Mouse (Mus musculus): ENCODE measurements around the gene Mlf1. TPM values are rescaled to one million over a fixed set of nuclear protein-coding genes. Genes with fewer than 3 reads are reported as not detected.

The Mlf1 gene
- total and polyA plus RNA-seq, 2 experiments from 2014 or later: 5.5 to 30.2 TPM

DNA sequence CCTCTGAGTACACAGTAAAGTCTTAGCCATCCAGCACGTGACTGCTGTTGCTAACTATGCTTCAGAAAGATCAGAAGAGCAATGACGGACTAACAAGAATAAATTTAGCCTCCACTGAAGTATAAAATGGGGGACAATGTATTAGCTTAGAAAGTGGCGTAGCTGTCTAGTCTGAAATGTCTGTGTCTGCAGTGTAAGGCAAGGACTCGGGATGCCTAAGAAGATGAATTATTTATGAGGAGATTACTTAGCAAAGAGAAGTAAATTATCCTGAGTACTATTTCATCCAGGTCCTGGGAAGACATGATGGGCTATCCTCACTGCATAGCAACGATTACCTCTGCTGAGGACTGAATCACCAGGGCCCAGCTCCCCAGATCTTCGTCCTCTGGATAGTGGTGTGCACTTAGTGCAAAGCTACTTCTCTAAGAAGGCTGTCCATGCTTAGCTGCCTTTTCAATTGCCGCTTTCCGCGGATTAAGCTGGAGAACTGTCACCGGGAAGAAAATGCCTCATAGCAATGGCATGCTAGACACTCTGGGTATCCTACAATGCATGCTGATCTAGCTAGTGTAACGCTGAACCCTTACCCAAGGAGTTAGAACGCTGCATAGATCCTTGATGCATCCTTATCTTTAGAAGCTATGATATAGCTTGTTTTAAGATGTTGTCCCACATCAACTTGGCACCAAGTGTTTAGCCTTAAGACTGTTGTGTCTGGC lies 22.3 kb upstream of the Mlf1 start:
- no peak for DNase-seq (ENCODE audit: low spot score)
- H3K9me3 ChIP-seq (ENCODE audit: low read length): no peaks in the 10 kb centered on the region
- WGBS: 69% methylated on average over 12 of the region's 12 CpGs

DNA sequence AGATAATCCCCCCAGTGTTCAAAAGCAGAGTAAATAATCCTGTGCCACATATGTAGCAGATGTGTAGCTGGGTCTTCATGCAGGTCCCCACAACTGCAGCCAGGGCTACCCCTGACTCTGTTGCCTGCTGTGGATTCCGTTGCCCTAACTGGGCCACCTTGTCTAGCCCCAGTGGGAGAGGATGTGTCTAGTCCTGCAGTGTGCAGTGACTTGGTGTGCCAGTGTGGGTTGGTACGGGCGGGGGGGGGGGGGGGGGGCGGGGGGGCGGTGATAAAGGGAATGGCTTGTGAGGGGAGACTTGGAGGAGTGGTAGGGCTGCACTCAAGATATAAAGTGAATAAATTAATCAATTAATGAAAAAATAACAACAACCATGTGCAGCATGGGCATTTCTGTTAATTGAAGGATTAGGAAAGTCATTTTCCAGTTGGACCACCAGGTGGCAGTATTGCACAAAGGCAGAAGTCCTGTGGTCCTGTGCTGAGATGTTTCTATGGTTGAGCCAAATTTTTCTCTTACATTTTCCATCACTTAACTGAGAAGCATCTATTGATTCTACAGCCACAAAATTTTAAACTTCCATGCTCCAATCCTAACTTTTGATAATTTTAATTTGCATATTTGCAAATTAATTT lies 21.7 kb upstream of the Mlf1 start:
- ATAC-seq: peak; percentile 76
- 14% methylated on average over 2 of the region's 5 CpGs for WGBS
- Histone ChIP-seq H3K4me1 (ENCODE audit: insufficient read depth, low read length) (no peaks in the 10 kb centered on the region), H3K4me2 (ENCODE audit: low read depth, low read length) (no peak overlapping the region), H3K9ac (replicated peaks; ENCODE audit: low read length) (no peak overlapping the region), H3K27me3 (ENCODE audit: insufficient read depth, low read length) (no peaks in the 10 kb centered on the region), H3K36me3 (ENCODE audit: insufficient read depth, low read length) (no peaks in the 10 kb centered on the region), H3K4me3 (ENCODE audit: low read length) (no peak overlapping the region), H3K9me3 (ENCODE audit: low read length) (no peaks in the 10 kb centered on the region), H3K27ac (no peak overlapping the region)
- DNase-seq (ENCODE audit: low spot score): peak; percentile 79
- peak; percentile 87 for TF ChIP-seq CTCF (IDR thresholded peaks at IDR 0.05; ENCODE audit: low read depth)

More for the DNA sequence above, 22.3 kb upstream of the Mlf1 start:
- H3K4me2 ChIP-seq (ENCODE audit: low read depth, low read length): no peak overlapping the region
- no peaks in the 10 kb centered on the region for H3K27me3 ChIP-seq (ENCODE audit: insufficient read depth, low read length)
- no peak overlapping the region for H3K9ac ChIP-seq (replicated peaks; ENCODE audit: low read length)
- no peaks in the 10 kb centered on the region for H3K36me3 ChIP-seq (ENCODE audit: insufficient read depth, low read length)
- no peaks in the 10 kb centered on the region for H3K4me1 ChIP-seq (ENCODE audit: insufficient read depth, low read length)
- no peak for TF ChIP-seq CTCF (IDR thresholded peaks at IDR 0.05; ENCODE audit: low read depth)
- no peak overlapping the region for H3K27ac ChIP-seq
- ATAC-seq: no peak
- no peak overlapping the region for H3K4me3 ChIP-seq (ENCODE audit: low read length)

DNA sequence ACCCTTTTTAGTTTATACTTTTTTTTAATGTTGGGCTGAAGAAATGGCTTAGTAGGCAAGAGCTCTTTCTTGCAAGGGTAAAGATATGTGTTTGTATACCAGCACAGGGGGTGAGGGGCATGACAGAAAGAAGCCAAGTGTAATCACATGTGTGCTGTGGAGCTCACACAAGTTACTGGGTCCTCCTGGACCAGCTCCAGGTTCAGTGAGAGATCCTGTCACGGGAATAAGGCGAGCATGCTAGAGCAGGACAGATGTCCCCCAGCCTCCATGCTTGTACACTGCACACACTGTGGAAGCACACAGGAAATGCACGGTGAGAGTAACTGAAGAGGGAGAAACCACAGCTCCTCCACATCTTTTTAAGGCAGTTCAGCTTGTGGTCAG lies 21.1 kb upstream of the Mlf1 start:
- DNase-seq (ENCODE audit: low spot score): no peak
- no peak overlapping the region for H3K4me3 ChIP-seq (ENCODE audit: low read length)
- H3K4me1 ChIP-seq (ENCODE audit: insufficient read depth, low read length): no peaks in the 10 kb centered on the region
- H3K27me3 ChIP-seq (ENCODE audit: insufficient read depth, low read length): no peaks in the 10 kb centered on the region
- no peak overlapping the region for H3K9ac ChIP-seq (replicated peaks; ENCODE audit: low read length)
- no peak for TF ChIP-seq CTCF (IDR thresholded peaks at IDR 0.05; ENCODE audit: low read depth)
- no peaks in the 10 kb centered on the region for H3K36me3 ChIP-seq (ENCODE audit: insufficient read depth, low read length)
- no peak overlapping the region for H3K27ac ChIP-seq
- ATAC-seq: peak; percentile 54
- no peaks in the 10 kb centered on the region for H3K9me3 ChIP-seq (ENCODE audit: low read length)
- H3K4me2 ChIP-seq (ENCODE audit: low read depth, low read length): no peak overlapping the region
- WGBS: 70% methylated on average over 3 of the region's 3 CpGs

DNA sequence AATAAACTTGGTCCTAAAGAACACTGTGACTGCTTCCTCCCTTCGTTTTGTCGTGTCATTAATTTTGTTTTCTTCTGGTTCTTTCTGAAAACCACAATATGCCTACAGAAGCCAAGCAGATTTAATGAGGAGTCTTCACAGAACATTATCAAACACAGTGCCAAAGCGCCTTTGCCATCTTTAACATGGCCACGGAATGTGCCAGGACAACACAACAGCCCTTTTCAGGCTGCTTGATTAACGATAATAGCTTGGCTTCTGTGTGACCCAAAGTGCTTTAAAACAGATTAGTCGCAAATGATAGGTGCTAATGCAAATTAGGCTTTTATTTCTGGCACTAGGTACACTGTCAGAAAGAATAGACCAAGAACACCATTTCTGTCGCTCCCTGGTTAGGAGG lies 15.5 kb upstream of the Mlf1 start:
- DNase-seq (ENCODE audit: low spot score): no peak
- Histone ChIP-seq H3K4me3 (ENCODE audit: low read length) (no peak overlapping the region), H3K27ac (no peak overlapping the region)

DNA sequence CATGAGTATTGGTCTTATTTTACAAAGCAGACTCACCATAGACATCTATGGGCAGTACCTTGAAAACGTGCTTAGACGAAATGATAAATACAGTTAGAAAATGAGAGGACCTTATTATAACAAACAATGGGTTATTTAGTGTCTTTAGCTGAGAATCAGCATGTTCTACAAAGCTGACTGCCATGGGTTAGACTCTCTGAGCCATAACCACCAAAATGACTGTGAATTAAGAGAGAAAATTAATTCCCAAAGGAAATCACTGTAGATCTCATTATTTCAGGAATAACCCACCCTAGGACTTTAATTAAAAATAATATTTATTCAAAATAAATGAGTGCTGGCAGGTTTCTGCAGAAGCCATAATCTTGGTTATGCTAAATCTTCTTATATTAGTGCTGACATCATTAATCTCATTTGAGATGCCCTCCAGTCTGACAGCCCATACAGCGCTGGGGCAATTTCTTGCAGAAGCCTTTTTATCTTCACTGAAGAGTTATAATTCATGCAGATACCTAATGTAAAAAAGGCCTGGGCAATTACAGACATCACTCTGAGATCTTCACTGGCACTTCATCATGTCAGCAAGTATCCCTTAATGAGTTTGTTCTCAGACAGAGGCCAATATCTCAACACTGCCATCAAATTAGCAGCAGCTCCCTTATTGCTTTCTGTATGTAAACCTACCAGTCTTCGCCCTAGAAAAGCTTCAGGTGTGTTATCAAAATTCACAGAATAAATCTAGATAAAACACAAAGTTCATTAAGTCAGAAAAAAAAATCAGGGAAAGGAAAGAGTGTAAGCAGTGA lies 7.6 kb upstream of the Mlf1 start:
- H3K9me3 ChIP-seq (ENCODE audit: low read length): no peaks in the 10 kb centered on the region
- no peaks in the 10 kb centered on the region for H3K4me1 ChIP-seq (ENCODE audit: insufficient read depth, low read length)
- no peak overlapping the region for H3K4me3 ChIP-seq (ENCODE audit: low read length)
- no peaks in the 10 kb centered on the region for H3K36me3 ChIP-seq (ENCODE audit: insufficient read depth, low read length)
- DNase-seq (ENCODE audit: low spot score) (peak; percentile 14), ATAC-seq (no peak)
- H3K27me3 ChIP-seq (ENCODE audit: insufficient read depth, low read length): 0 out of 2 replicates have a peak, but pooled peaks cover under 1% of the 10 kb centered on the region
- TF ChIP-seq CTCF (IDR thresholded peaks at IDR 0.05; ENCODE audit: low read depth): no peak
- no peak overlapping the region for H3K9ac ChIP-seq (replicated peaks; ENCODE audit: low read length)
- no peak overlapping the region for H3K27ac ChIP-seq
- WGBS: 60% methylated on average over 4 of the region's 4 CpGs
- no peak overlapping the region for H3K4me2 ChIP-seq (ENCODE audit: low read depth, low read length)

More for the DNA sequence above, 15.5 kb upstream of the Mlf1 start:
- H3K4me1 ChIP-seq (ENCODE audit: insufficient read depth, low read length): no peaks in the 10 kb centered on the region
- no peak for TF ChIP-seq CTCF (IDR thresholded peaks at IDR 0.05; ENCODE audit: low read depth)
- WGBS: 52% methylated on average over 7 of the region's 7 CpGs
- no peak overlapping the region for H3K4me2 ChIP-seq (ENCODE audit: low read depth, low read length)
- no peak overlapping the region for H3K9ac ChIP-seq (replicated peaks; ENCODE audit: low read length)
- H3K36me3 ChIP-seq (ENCODE audit: insufficient read depth, low read length): no peaks in the 10 kb centered on the region
- H3K9me3 ChIP-seq (ENCODE audit: low read length): no peaks in the 10 kb centered on the region
- H3K27me3 ChIP-seq (ENCODE audit: insufficient read depth, low read length): no peaks in the 10 kb centered on the region
- ATAC-seq: no peak

DNA sequence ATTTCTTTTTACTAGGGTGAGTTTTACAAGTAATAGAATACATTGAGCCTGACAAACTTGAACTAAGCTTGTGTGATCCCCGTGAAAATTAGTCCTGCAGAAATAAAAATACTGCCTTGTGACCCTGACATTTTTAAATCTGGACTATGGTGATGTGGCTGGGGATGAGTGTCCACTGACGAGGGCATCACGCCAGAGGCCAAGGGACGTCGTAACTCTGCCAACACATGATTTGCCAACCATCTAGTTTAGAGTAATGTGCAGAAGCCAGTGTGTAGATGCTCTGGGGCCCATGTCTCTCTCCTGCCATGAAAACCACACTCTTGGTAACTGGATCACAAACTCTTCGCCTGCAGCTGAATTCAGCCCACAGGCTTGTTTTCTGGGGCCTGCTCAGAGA lies 6.4 kb upstream of the Mlf1 start:
- H3K27ac ChIP-seq: no peak overlapping the region
- no peak overlapping the region for H3K4me2 ChIP-seq (ENCODE audit: low read depth, low read length)
- no peak overlapping the region for H3K9ac ChIP-seq (replicated peaks; ENCODE audit: low read length)
- 0 out of 2 replicates have a peak, but pooled peaks cover 4% of the 10 kb centered on the region for H3K27me3 ChIP-seq (ENCODE audit: insufficient read depth, low read length)
- WGBS: 73% methylated on average over 6 of the region's 6 CpGs
- H3K9me3 ChIP-seq (ENCODE audit: low read length): no peaks in the 10 kb centered on the region
- H3K4me3 ChIP-seq (ENCODE audit: low read length): no peak overlapping the region
- no peaks in the 10 kb centered on the region for H3K36me3 ChIP-seq (ENCODE audit: insufficient read depth, low read length)
- no peaks in the 10 kb centered on the region for H3K4me1 ChIP-seq (ENCODE audit: insufficient read depth, low read length)
- TF ChIP-seq CTCF (IDR thresholded peaks at IDR 0.05; ENCODE audit: low read depth): no peak
- ATAC-seq (no peak), DNase-seq (ENCODE audit: low spot score) (no peak)

All from hindbrain, postnatal 0 days (tissue).